In the genomic region with DNA sequence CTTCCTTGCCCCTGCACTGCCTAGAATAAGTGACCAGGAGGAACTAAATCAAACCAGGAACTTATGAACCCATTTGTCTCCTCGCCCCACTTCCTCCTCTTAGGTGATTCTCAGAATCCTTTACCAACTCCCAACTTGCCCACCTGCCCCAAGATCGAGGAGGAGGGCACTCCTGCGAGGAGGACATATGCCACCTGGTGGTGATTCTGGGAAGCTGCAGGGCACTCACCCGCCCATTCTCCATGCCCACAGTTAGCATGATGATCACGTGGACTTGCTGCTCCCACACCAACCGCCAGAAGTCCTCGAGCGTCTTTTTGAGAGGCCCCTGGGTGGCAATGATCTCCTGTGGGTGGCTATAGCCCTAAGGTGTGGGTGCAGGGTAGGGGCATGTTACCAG, we compare ENCODE assay signal across 8 mouse cellular contexts. TPM values are rescaled to one million over a fixed set of nuclear protein-coding genes. Genes with fewer than 3 reads are reported as not detected.
DNase-seq lines count a peak whose midpoint lies in the region; ATAC-seq and TF ChIP-seq lines count a peak whose summit lies in the region.

No protein-coding gene starts in this region.

- TF ChIP-seq POLR2A in cortical plate, adult 2 months (IDR thresholded peaks at IDR 0.05; ENCODE audit: extremely low read depth, insufficient read depth, low read length): no peak
- no peak for TF ChIP-seq POLR2A in thymus, adult 2 months (IDR thresholded peaks at IDR 0.05; ENCODE audit: control insufficient read depth, extremely low read depth, insufficient read depth, low read length, poor library complexity)

- H3K27me3 ChIP-seq in midbrain, embryonic 11.5 days (ENCODE audit: control insufficient read depth, insufficient read depth, low read length): no peaks in the 10 kb centered on the region; the same call in 1 of the 2 replicates
- H3K27me3 ChIP-seq in midbrain, embryonic 16.5 days (ENCODE audit: control insufficient read depth, insufficient read depth, low read depth, low read length): no peaks in the 10 kb centered on the region
- no peaks in the 10 kb centered on the region for H3K27me3 ChIP-seq in kidney, postnatal 0 days (ENCODE audit: insufficient read depth, low read length)
- H3K27me3 ChIP-seq in thymus, adult 2 months (ENCODE audit: control insufficient read depth, insufficient read depth, low read length): no peaks in the 10 kb centered on the region

- H3K36me3 ChIP-seq in midbrain, embryonic 11.5 days (ENCODE audit: control insufficient read depth, insufficient read depth, low read length): no peaks in the 10 kb centered on the region
- H3K36me3 ChIP-seq in midbrain, embryonic 16.5 days (ENCODE audit: control insufficient read depth, insufficient read depth, low read length): no peaks in the 10 kb centered on the region
- H3K36me3 ChIP-seq in kidney, postnatal 0 days (ENCODE audit: insufficient read depth, low read length): no peaks in the 10 kb centered on the region
- no peaks in the 10 kb centered on the region for H3K36me3 ChIP-seq in thymus, adult 2 months (ENCODE audit: control insufficient read depth, insufficient read depth, low read length)

- H3K9ac ChIP-seq in midbrain, embryonic 11.5 days (ENCODE audit: low read length): no peak overlapping the region
- no peak overlapping the region for H3K9ac ChIP-seq in midbrain, embryonic 16.5 days (ENCODE audit: low read depth, low read length)
- no peak overlapping the region for H3K9ac ChIP-seq in kidney, postnatal 0 days (ENCODE audit: low read depth, low read length)

- H3K4me1 ChIP-seq in midbrain, embryonic 11.5 days (ENCODE audit: control insufficient read depth, insufficient read depth, low read length): no peaks in the 10 kb centered on the region
- H3K4me1 ChIP-seq in midbrain, embryonic 16.5 days (ENCODE audit: control insufficient read depth, insufficient read depth, low read length): no peaks in the 10 kb centered on the region
- no peaks in the 10 kb centered on the region for H3K4me1 ChIP-seq in cortical plate, adult 2 months (ENCODE audit: control insufficient read depth, insufficient read depth, low read length)
- H3K4me1 ChIP-seq in kidney, postnatal 0 days (replicated peaks; ENCODE audit: insufficient read depth, low read length): peaks cover 3% of the 10 kb centered on the region; the same call in 1 of the 2 replicates
- peaks cover 28% of the 10 kb centered on the region for H3K4me1 ChIP-seq in thymus, adult 2 months (replicated peaks; ENCODE audit: control insufficient read depth, insufficient read depth, low read length)

- no peak overlapping the region for H3K4me3 ChIP-seq in midbrain, embryonic 11.5 days (ENCODE audit: low read depth, low read length)
- H3K4me3 ChIP-seq in midbrain, embryonic 16.5 days (ENCODE audit: low read depth, low read length): no peak overlapping the region
- no peak overlapping the region for H3K4me3 ChIP-seq in cortical plate, adult 2 months (ENCODE audit: insufficient read depth, low read length)
- H3K4me3 ChIP-seq in kidney, postnatal 0 days (replicated peaks; ENCODE audit: low read depth, low read length): no peak overlapping the region
- no peak overlapping the region for H3K4me3 ChIP-seq in thymus, adult 2 months (ENCODE audit: control insufficient read depth, insufficient read depth, low read length)

- peak; percentile 17; the same call in 1 of the 2 replicates for ATAC-seq in midbrain, embryonic 11.5 days (ENCODE audit: low FRiP score)
- ATAC-seq in midbrain, embryonic 16.5 days: no peak
- no peak for ATAC-seq in kidney, postnatal 0 days (replicated peaks; ENCODE audit: low FRiP score, low read depth)
- peak; percentile 86 for ATAC-seq in megakaryocyte-erythroid progenitor cell, adult 5-6 weeks (replicated peaks; ENCODE audit: low FRiP score, low TSS enrichment, poor library complexity, severe bottlenecking)

- H3K9me3 ChIP-seq in midbrain, embryonic 11.5 days (ENCODE audit: control insufficient read depth, low read length): no peaks in the 10 kb centered on the region
- H3K9me3 ChIP-seq in midbrain, embryonic 16.5 days (replicated peaks; ENCODE audit: control insufficient read depth, low read length, poor library complexity, severe bottlenecking): no peaks in the 10 kb centered on the region
- H3K9me3 ChIP-seq in kidney, postnatal 0 days (replicated peaks; ENCODE audit: low read length): no peaks in the 10 kb centered on the region

- peak; percentile 41 to 83 for DNase-seq in adrenal gland, adult (ENCODE audit: inconsistent age in 2 of 2, low spot score in 1 of 2)
- DNase-seq in adrenal gland, postnatal 25 days: no peak
- DNase-seq in midbrain, embryonic 11.5 days (ENCODE audit: low spot score, missing footprints): peak; percentile 91
- DNase-seq in kidney, postnatal 0 days (ENCODE audit: low spot score): peak; percentile 62
- peak; percentile 64 for DNase-seq in thymus, adult 2 months

- no peak overlapping the region for H3K27ac ChIP-seq in midbrain, embryonic 11.5 days (ENCODE audit: low read depth, low read length)
- H3K27ac ChIP-seq in midbrain, embryonic 16.5 days (ENCODE audit: low read length): no peak overlapping the region
- no peak overlapping the region for H3K27ac ChIP-seq in cortical plate, adult 2 months (ENCODE audit: insufficient read depth, low read length)
- H3K27ac ChIP-seq in kidney, postnatal 0 days: no peak overlapping the region
- no peak overlapping the region for H3K27ac ChIP-seq in thymus, adult 2 months (ENCODE audit: control insufficient read depth, insufficient read depth, low read length)

- 15% methylated on average over 8 of the region's 8 CpGs for WGBS in midbrain, embryonic 11.5 days
- 10% methylated on average over 8 of the region's 8 CpGs for WGBS in midbrain, embryonic 16.5 days
- WGBS in kidney, postnatal 0 days: 8% methylated on average over 8 of the region's 8 CpGs
- 2% methylated on average over 8 of the region's 8 CpGs for WGBS in thymus, adult 2 months

- peak; percentile 80 for TF ChIP-seq CTCF in cortical plate, adult 2 months (IDR thresholded peaks at IDR 0.05; ENCODE audit: extremely low read depth, insufficient read depth, low read length)
- peak; percentile 89 for TF ChIP-seq CTCF in kidney, postnatal 0 days (IDR thresholded peaks at IDR 0.05; ENCODE audit: low read depth)
- TF ChIP-seq CTCF in thymus, adult 2 months (IDR thresholded peaks at IDR 0.05; ENCODE audit: borderline replicate concordance, control insufficient read depth, extremely low read depth, insufficient read depth, low read length, poor library complexity): peak; percentile 97

- H3K4me2 ChIP-seq in midbrain, embryonic 11.5 days: no peak overlapping the region
- H3K4me2 ChIP-seq in midbrain, embryonic 16.5 days (ENCODE audit: low read length): no peak overlapping the region
- no peak overlapping the region for H3K4me2 ChIP-seq in kidney, postnatal 0 days (ENCODE audit: low read length)

RNA-seq across cellular contexts. Expression of a gene that starts 7.6 kb away (rescaled TPM):
- 2.2 and 2.4 TPM in 2 replicates for total RNA-seq in adrenal gland, postnatal 25 days (2021)
- 0.12 and 0.15 TPM in 2 replicates for polyA plus RNA-seq in midbrain, embryonic 11.5 days (2014; fragmentation: Nextera tagmentation; extraction: Ambion mirVana)
- polyA plus RNA-seq in midbrain, embryonic 16.5 days (2015; fragmentation: Nextera tagmentation; extraction: Ambion mirVana): 1.1 and 1.2 TPM in 2 replicates
- 1.5 and 1.6 TPM in 2 replicates for polyA plus RNA-seq in cortical plate, adult 2 months (2012; rRNA removed)
- polyA plus RNA-seq in kidney, postnatal 0 days (2015; fragmentation: Nextera tagmentation; extraction: Ambion mirVana): 0.83 and 0.88 TPM in 2 replicates
- not detected in 2 replicates for total RNA-seq in megakaryocyte-erythroid progenitor cell, adult 5-6 weeks (2014; fragmentation: Nextera tagmentation)
- not detected in 2 replicates for total RNA-seq in megakaryocyte-erythroid progenitor cell, adult 5-6 weeks (2017)
- 1.3 and 1.5 TPM in 2 replicates for polyA plus RNA-seq in thymus, adult 2 months (2012; rRNA removed)

RNA-seq across cellular contexts. Expression of a gene that starts 19.8 kb away (rescaled TPM):
- 1.4 and 1.5 TPM in 2 replicates for total RNA-seq in adrenal gland, postnatal 25 days (2021)
- 1.4 and 1.6 TPM in 2 replicates for polyA plus RNA-seq in midbrain, embryonic 11.5 days (2014; fragmentation: Nextera tagmentation; extraction: Ambion mirVana)
- 0.11 and 0.26 TPM in 2 replicates for polyA plus RNA-seq in midbrain, embryonic 16.5 days (2015; fragmentation: Nextera tagmentation; extraction: Ambion mirVana)
- 0.08 and 0.86 TPM in 2 replicates for polyA plus RNA-seq in cortical plate, adult 2 months (2012; rRNA removed)
- 0.38 and 0.42 TPM in 2 replicates for polyA plus RNA-seq in kidney, postnatal 0 days (2015; fragmentation: Nextera tagmentation; extraction: Ambion mirVana)
- total RNA-seq in megakaryocyte-erythroid progenitor cell, adult 5-6 weeks (2014; fragmentation: Nextera tagmentation): 108 and 110 TPM in 2 replicates
- 68.5 and 93.7 TPM in 2 replicates for total RNA-seq in megakaryocyte-erythroid progenitor cell, adult 5-6 weeks (2017)
- polyA plus RNA-seq in thymus, adult 2 months (2012; rRNA removed): 219 and 275 TPM in 2 replicates

RNA-seq across cellular contexts. Expression of a gene that starts 34.0 kb away (rescaled TPM):
- 47.8 and 59.0 TPM in 2 replicates for total RNA-seq in adrenal gland, postnatal 25 days (2021)
- polyA plus RNA-seq in midbrain, embryonic 11.5 days (2014; fragmentation: Nextera tagmentation; extraction: Ambion mirVana): 61.3 and 72.2 TPM in 2 replicates
- 390 and 409 TPM in 2 replicates for polyA plus RNA-seq in midbrain, embryonic 16.5 days (2015; fragmentation: Nextera tagmentation; extraction: Ambion mirVana)
- polyA plus RNA-seq in cortical plate, adult 2 months (2012; rRNA removed): 354 and 358 TPM in 2 replicates
- polyA plus RNA-seq in kidney, postnatal 0 days (2015; fragmentation: Nextera tagmentation; extraction: Ambion mirVana): 47.4 and 49.3 TPM in 2 replicates
- total RNA-seq in megakaryocyte-erythroid progenitor cell, adult 5-6 weeks (2014; fragmentation: Nextera tagmentation): 23.8 and 38.4 TPM in 2 replicates
- total RNA-seq in megakaryocyte-erythroid progenitor cell, adult 5-6 weeks (2017): 7.9 and 14.8 TPM in 2 replicates
- 54.7 and 59.4 TPM in 2 replicates for polyA plus RNA-seq in thymus, adult 2 months (2012; rRNA removed)

RNA-seq across cellular contexts. Expression of a gene that starts 54.8 kb away (rescaled TPM):
- total RNA-seq in adrenal gland, postnatal 25 days (2021): 0.52 and 0.67 TPM in 2 replicates
- polyA plus RNA-seq in midbrain, embryonic 11.5 days (2014; fragmentation: Nextera tagmentation; extraction: Ambion mirVana): not detected in 2 replicates
- polyA plus RNA-seq in midbrain, embryonic 16.5 days (2015; fragmentation: Nextera tagmentation; extraction: Ambion mirVana): 1.1 and 2.7 TPM in 2 replicates
- polyA plus RNA-seq in cortical plate, adult 2 months (2012; rRNA removed): 324 and 331 TPM in 2 replicates
- polyA plus RNA-seq in kidney, postnatal 0 days (2015; fragmentation: Nextera tagmentation; extraction: Ambion mirVana): not detected in 2 replicates
- not detected in 2 replicates for total RNA-seq in megakaryocyte-erythroid progenitor cell, adult 5-6 weeks (2014; fragmentation: Nextera tagmentation)
- total RNA-seq in megakaryocyte-erythroid progenitor cell, adult 5-6 weeks (2017): not detected in 2 replicates
- 0.50 and 0.77 TPM in 2 replicates for polyA plus RNA-seq in thymus, adult 2 months (2012; rRNA removed)

Comparison
In these comparisons a context has a peak if more than half of its experiments do, and no peak if none do; other contexts are left out.
1. ATAC-seq: peak in midbrain, embryonic 11.5 days (single experiment) and megakaryocyte-erythroid progenitor cell, adult 5-6 weeks (single experiment); none in midbrain, embryonic 16.5 days (single experiment) and kidney, postnatal 0 days (single experiment).
2. RNA of a gene that starts 19.8 kb away (polyA plus RNA-seq): 219 to 275 TPM in thymus, adult 2 months; 1.4 to 1.6 TPM in midbrain, embryonic 11.5 days, 0.08 to 0.86 TPM in cortical plate, adult 2 months, 0.38 to 0.42 TPM in kidney, postnatal 0 days and 0.11 to 0.26 TPM in midbrain, embryonic 16.5 days; every median in the first group is over 10 times any median in the second.
3. Peak in every context shown above with its lines, with median percentiles within 50 percentile points of each other: CTCF ChIP-seq.